Mouse (Mus musculus): Measurements from ENCODE around the gene Zfp661. TPM values are rescaled to one million over a fixed set of nuclear protein-coding genes. Genes with fewer than 3 reads are reported as not detected.

The Zfp661 gene
- polyA plus RNA-seq (2014; fragmentation: Illumina TruSeq; extraction: RNeasy Lipid Tissue Mini Kit (QIAGEN cat#74804)) = 6.9 TPM

DNA sequence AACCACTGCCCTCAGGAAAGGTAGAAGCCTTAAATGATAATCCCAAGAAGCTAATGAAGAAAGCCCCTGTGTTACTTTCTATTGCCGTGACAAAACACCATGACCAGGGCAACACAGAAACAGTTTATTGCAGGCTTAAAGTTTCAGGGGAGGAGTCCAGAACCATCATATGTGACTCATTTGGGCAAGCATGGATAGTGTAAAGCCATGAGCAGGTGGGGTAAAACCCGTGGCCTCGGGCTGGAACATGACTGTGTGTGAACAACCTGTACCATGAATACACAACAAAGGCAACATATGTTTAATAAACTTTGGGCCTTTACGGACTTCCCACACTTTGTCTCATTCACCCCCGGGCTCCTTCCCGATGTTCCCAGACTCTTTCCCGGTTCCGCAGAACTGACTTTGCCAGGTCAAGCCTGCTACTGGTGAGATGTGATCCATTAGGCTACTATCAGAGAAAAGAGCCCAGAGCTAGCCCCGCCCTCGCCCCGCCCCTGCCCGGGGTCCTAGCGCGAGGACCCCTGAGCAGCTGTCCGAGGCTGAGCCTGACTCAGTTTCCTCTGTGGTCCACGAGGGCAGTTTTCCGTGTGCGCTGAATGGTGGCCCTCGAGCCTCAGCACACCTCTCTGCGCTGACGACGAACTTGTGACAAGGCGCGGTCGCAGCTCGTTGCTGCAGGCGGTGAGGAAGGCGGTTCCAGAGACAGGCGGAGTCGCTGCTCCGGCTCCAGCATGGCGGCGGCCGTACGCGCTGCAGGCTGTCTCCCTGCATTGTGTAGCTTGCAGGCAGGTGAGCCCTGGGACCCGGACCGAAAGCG lies at the start of gene Zfp661, which contains the start of gene Mrps5:
TSS of gene Zfp661 (minus strand) at position 401 of the 820 bp plus-strand sequence.
TSS of gene Mrps5 (plus strand) at position 529 of the 820 bp plus-strand sequence.

DNA sequence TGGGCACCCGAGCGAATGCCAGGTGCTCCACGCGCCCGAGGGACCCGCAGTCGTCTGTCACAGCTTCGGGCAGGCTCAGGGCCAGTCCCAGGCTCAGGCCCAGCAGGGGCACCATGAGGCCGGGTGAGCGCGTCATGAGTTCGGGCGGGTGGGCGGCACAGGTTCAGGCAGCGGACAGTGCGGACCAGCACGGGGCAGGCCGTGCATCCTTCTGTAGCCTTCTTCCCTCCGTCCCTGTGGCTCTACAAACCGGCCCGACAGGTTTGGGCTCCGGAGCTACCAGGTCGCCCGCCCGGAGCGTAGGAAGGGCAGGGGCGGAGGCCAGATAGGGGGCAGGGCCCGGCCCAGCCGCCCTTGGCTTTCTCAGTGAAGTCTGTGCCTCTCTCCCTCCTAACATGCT lies 45.7 kb downstream of the Zfp661 start, which contains the start of gene Prom2:
TSS of gene Prom2 (minus strand) at position 283 of the 400 bp plus-strand sequence.

Other genes starting within 250 kb of the Zfp661 start
- 0.88 TPM for gene Astl, start 248.5 kb downstream of the Zfp661 start, polyA plus RNA-seq (2014; fragmentation: Illumina TruSeq; extraction: RNeasy Lipid Tissue Mini Kit (QIAGEN cat#74804))
- not detected for gene Adra2b, start 223.9 kb downstream of the Zfp661 start, polyA plus RNA-seq (2014; fragmentation: Illumina TruSeq; extraction: RNeasy Lipid Tissue Mini Kit (QIAGEN cat#74804))
- not detected for gene Gpat2, start 161.9 kb downstream of the Zfp661 start, polyA plus RNA-seq (2014; fragmentation: Illumina TruSeq; extraction: RNeasy Lipid Tissue Mini Kit (QIAGEN cat#74804))
- gene Fahd2a, start 142.5 kb downstream of the Zfp661 start, polyA plus RNA-seq (2014; fragmentation: Illumina TruSeq; extraction: RNeasy Lipid Tissue Mini Kit (QIAGEN cat#74804)) = 5.8 TPM
- gene Kcnip3, start 65.0 kb downstream of the Zfp661 start, polyA plus RNA-seq (2014; fragmentation: Illumina TruSeq; extraction: RNeasy Lipid Tissue Mini Kit (QIAGEN cat#74804)) = 8.0 TPM
- gene Prom2, start 45.6 kb downstream of the Zfp661 start, polyA plus RNA-seq (2014; fragmentation: Illumina TruSeq; extraction: RNeasy Lipid Tissue Mini Kit (QIAGEN cat#74804)) = 0.14 TPM
- gene Mrps5, start 128 bp upstream of the Zfp661 start, polyA plus RNA-seq (2014; fragmentation: Illumina TruSeq; extraction: RNeasy Lipid Tissue Mini Kit (QIAGEN cat#74804)) = 17.5 TPM
- 17.5 TPM for gene Mal, start 69.6 kb upstream of the Zfp661 start, polyA plus RNA-seq (2014; fragmentation: Illumina TruSeq; extraction: RNeasy Lipid Tissue Mini Kit (QIAGEN cat#74804))
- 0.97 TPM for gene Mall, start 142.8 kb upstream of the Zfp661 start, polyA plus RNA-seq (2014; fragmentation: Illumina TruSeq; extraction: RNeasy Lipid Tissue Mini Kit (QIAGEN cat#74804))
- 14.5 TPM for gene Nphp1, start 201.8 kb upstream of the Zfp661 start, polyA plus RNA-seq (2014; fragmentation: Illumina TruSeq; extraction: RNeasy Lipid Tissue Mini Kit (QIAGEN cat#74804))
- gene Mtln, start 205.4 kb upstream of the Zfp661 start, polyA plus RNA-seq (2014; fragmentation: Illumina TruSeq; extraction: RNeasy Lipid Tissue Mini Kit (QIAGEN cat#74804)) = 48.2 TPM
- 86.8 TPM for gene Bub1, start 244.8 kb upstream of the Zfp661 start, polyA plus RNA-seq (2014; fragmentation: Illumina TruSeq; extraction: RNeasy Lipid Tissue Mini Kit (QIAGEN cat#74804))

Data from ovary, adult 10 weeks (tissue).